Mouse (Mus musculus) midbrain, embryonic 13.5 days (tissue): ENCODE measurements around the gene Psg22. TPM values are rescaled to one million over a fixed set of nuclear protein-coding genes. Genes with fewer than 3 reads are reported as not detected.
"Not testable (repeated sequence)": the region's sequence is repeated elsewhere in the genome, so short reads cannot be mapped to it uniquely, and the experiment has no call there.

Experiments
- ATAC-seq: fragments of 200-750 bp; cut with Nextera tagmentation; 2 replicates; pipeline ENCODE4 v1.8.0; 2017; ENCODE audit warnings: mild to moderate bottlenecking, moderate TSS enrichment, moderate library complexity
- H3K27ac ChIP-seq: fragments of 300-500 bp; sonication (generic); 2 replicates; pipeline ENCODE4 v1.5.1; 2015; ENCODE audit warnings: inconsistent platforms, mild to moderate bottlenecking, moderate library complexity
- H3K27me3 ChIP-seq: fragments of 300-500 bp; sonication (generic); 2 replicates; pipeline ENCODE4 v1.6.1; 2015; ENCODE audit warnings: mild to moderate bottlenecking, inconsistent platforms
- H3K36me3 ChIP-seq: fragments of 300-500 bp; sonication (generic); 2 replicates; pipeline ENCODE4 v1.6.1; 2015; ENCODE audit warnings: mild to moderate bottlenecking, inconsistent platforms
- H3K4me1 ChIP-seq: fragments of 300-500 bp; sonication (generic); replicated peaks from 2 replicates; pipeline ENCODE4 v1.6.1; 2015; ENCODE audit warnings: inconsistent platforms
- H3K4me2 ChIP-seq: fragments of 300-500 bp; sonication (generic); replicated peaks from 2 replicates; pipeline ENCODE4 v1.6.1; 2015; ENCODE audit warnings: moderate library complexity, mild to moderate bottlenecking, inconsistent platforms
- H3K4me3 ChIP-seq: fragments of 300-500 bp; sonication (generic); replicated peaks from 2 replicates; pipeline ENCODE4 v1.5.1; 2015; ENCODE audit warnings: mild to moderate bottlenecking, inconsistent platforms
- H3K9ac ChIP-seq: fragments of 300-500 bp; sonication (generic); replicated peaks from 2 replicates; pipeline ENCODE4 v1.6.1; 2015; ENCODE audit warnings: mild to moderate bottlenecking, inconsistent platforms
- H3K9me3 ChIP-seq: fragments of 300-500 bp; sonication (generic); 2 replicates; pipeline ENCODE4 v1.6.1; 2016; ENCODE audit warnings: mild to moderate bottlenecking, inconsistent platforms
- WGBS: fragments of 180-500 bp; shearing (Covaris S2); methylation state at CpG from one replicate; pipeline ENCODE4 v1.1.7; 2015; 5-methylcytosine and 5-hydroxymethylcytosine counted together
- polyA plus RNA-seq: library from polyadenylated mRNA; unstranded; fragments of >200 nt; fragmentation: Nextera tagmentation; extraction: Ambion mirVana; gene quantifications from 2 replicates; pipeline ENCODE4 v1.2.1, GENCODE M21; 2015

Psg22 gene
- polyA plus RNA-seq, 1 experiment from 2014 or later = not detected

- H3K9ac ChIP-seq, H3K27ac ChIP-seq, H3K4me3 ChIP-seq, ATAC-seq, H3K4me2 ChIP-seq, H3K9me3 ChIP-seq, H3K4me1 ChIP-seq, H3K36me3 ChIP-seq: not testable (repeated sequence)
- H3K27me3 ChIP-seq = peaks cover 11% of the 10 kb centered on the region; the same call in 1 of the 2 replicates
- 36% methylated on average over 2 of the region's 2 CpGs for WGBS
Measured at GRCm38 (mm10) chr7:18747420-18747819, 29.5 kb downstream of the Psg22 start.

- Histone ChIP-seq H3K4me3 (no peak overlapping the region), H3K27me3 (peaks cover 11% of the 10 kb centered on the region; the same call in 1 of the 2 replicates), H3K27ac (no peak overlapping the region), H3K9me3 (no peaks in the 10 kb centered on the region), H3K9ac (no peak overlapping the region), H3K36me3 (no peaks in the 10 kb centered on the region), H3K4me2 (no peak overlapping the region; the same call in 1 of the 2 replicates), H3K4me1 (peaks cover 5% of the 10 kb centered on the region)
- peak; percentile 66 for ATAC-seq
- WGBS = 21% methylated on average over 6 of the region's 6 CpGs
Measured at GRCm38 (mm10) chr7:18748994-18749895, 31.4 kb downstream of the Psg22 start.

GRCm38 (mm10) chr7:18749896-18750477 lies 32.1 kb downstream of the Psg22 start:
- H3K4me3 ChIP-seq, H3K4me2 ChIP-seq, H3K27ac ChIP-seq, H3K36me3 ChIP-seq, H3K9me3 ChIP-seq, H3K4me1 ChIP-seq, H3K9ac ChIP-seq: not testable (repeated sequence)
- peak; percentile 83 for ATAC-seq
- H3K27me3 ChIP-seq = peaks cover 11% of the 10 kb centered on the region; the same call in 1 of the 2 replicates
- 58% methylated on average over 11 of the region's 13 CpGs for WGBS

- H3K4me3 ChIP-seq, H3K27ac ChIP-seq, H3K4me2 ChIP-seq, H3K4me1 ChIP-seq, ATAC-seq, H3K27me3 ChIP-seq, H3K9ac ChIP-seq, H3K9me3 ChIP-seq, H3K36me3 ChIP-seq: not testable (repeated sequence)
- 91% methylated on average over 7 of the region's 7 CpGs for WGBS
Measured at GRCm38 (mm10) chr7:18760152-18760551, 42.3 kb downstream of the Psg22 start.

DNA sequence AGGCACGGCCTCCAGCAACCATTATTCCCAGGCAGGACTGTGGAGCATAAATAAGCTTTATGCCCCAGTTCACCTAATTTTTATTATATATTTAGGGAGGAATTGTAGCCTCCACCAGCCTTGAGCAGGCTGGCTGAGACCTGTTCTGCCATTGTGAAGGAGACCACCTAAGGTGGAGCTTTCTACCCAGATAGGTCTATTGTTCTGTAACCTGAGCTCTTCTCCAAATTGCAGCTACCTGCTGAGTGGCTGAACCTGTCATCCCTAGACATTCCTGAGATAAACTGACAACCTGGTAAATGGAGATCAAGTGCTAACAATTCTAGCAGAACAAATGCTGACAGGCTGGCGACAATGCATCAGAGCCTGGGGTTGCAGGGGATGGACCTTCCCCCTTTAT lies 45.0 kb downstream of the Psg22 start:
- H3K4me2 ChIP-seq, H3K27me3 ChIP-seq, H3K36me3 ChIP-seq, ATAC-seq, H3K9ac ChIP-seq, H3K9me3 ChIP-seq, H3K4me3 ChIP-seq, H3K4me1 ChIP-seq, H3K27ac ChIP-seq: not testable (repeated sequence)
- WGBS = 13% methylated on average over 1 of the region's 2 CpGs

Other genes starting within 250 kb of the Psg22 start
- not detected in 2 replicates for gene Psg26, start 233.9 kb upstream of the Psg22 start, polyA plus RNA-seq
- not detected in 2 replicates for gene Psg25, start 185.8 kb upstream of the Psg22 start, polyA plus RNA-seq
- gene Psg27, start 150.8 kb upstream of the Psg22 start, polyA plus RNA-seq = not detected in 2 replicates
- gene Psg23, start 101.6 kb upstream of the Psg22 start, polyA plus RNA-seq = not detected in 2 replicates
- not detected in 2 replicates for gene Psg21, start 61.4 kb upstream of the Psg22 start, polyA plus RNA-seq
- gene Psg20, start 31.9 kb upstream of the Psg22 start, polyA plus RNA-seq = not detected in 2 replicates
- not detected in 2 replicates for gene Psg19, start 80.4 kb downstream of the Psg22 start, polyA plus RNA-seq
- gene Psg17, start 103.5 kb downstream of the Psg22 start, polyA plus RNA-seq = not detected in 2 replicates
- 0.40 and 0.44 TPM in 2 replicates for gene Mill2, start 121.9 kb downstream of the Psg22 start, polyA plus RNA-seq
- 9.2 and 12.8 TPM in 2 replicates for gene Pglyrp1, start 153.2 kb downstream of the Psg22 start, polyA plus RNA-seq
- 20.0 and 23.6 TPM in 2 replicates for gene Ccdc61, start 192.3 kb downstream of the Psg22 start, polyA plus RNA-seq
- 16.5 and 18.6 TPM in 2 replicates for gene Nova2, start 207.8 kb downstream of the Psg22 start, polyA plus RNA-seq